Mouse (Mus musculus) adipose tissue, adult 10 weeks (tissue): Measurements from ENCODE around the gene Sesn1. TPM values are rescaled to one million over a fixed set of nuclear protein-coding genes. Genes with fewer than 3 reads are reported as not detected.

Experiments used
- polyA plus RNA-seq: library from polyadenylated mRNA; stranded (reverse); fragments of 350-450 nt; fragmentation: Illumina TruSeq; extraction: RNeasy Lipid Tissue Mini Kit (QIAGEN cat#74804); gene quantifications from one replicate; pipeline ENCODE4 v1.2.3, GENCODE M21; 2014; ENCODE audit warnings: low read depth, low replicate concordance

Gene Sesn1
- 35.3 TPM for polyA plus RNA-seq

DNA sequence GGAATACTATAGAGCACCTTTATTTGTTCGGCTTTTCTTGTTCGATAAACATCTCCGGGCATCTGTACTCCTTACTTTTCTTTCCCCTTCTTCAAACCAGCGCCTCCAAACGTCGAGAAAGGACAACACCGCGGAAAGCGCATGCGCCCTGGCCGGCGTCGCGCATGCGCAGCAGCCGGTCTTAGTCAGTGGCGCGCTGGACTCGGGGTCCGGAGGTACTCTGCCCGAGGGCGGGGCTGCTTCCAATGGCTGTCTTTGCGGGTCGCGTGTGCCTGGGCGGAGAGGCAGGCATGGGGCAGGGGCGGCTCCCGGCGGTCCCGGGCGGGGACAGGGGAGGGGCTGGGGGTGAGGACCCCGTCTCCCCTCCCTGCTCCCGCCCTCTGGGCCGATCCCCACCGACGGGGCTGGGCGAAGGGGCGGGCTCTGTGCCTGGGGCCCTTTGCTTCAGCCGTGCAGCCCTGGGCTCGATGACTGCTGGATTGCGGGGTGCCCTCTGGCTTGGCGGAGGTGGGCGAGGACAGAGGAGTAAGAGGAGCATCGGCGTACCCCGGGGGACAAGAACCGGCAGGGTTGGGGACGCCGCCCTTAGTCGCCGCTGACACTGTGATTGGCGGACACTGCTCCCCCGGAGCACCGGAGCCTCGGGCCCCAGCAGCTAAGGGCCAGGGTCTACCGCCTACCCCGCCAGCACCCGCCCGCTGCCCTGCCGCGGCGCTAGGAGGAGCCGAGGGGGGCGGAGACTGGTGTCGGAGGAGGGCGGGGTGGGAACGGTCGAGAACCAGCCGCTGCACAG lies at the start of gene Sesn1, which contains the start of gene Cep57l1:
Sesn1 (plus strand) TSS at position 165 of the 793 bp plus-strand sequence.
Cep57l1 (minus strand) TSS at position 101 of the 793 bp plus-strand sequence.

Other genes with a start within 250 kb of the Sesn1 start
- gene Ccdc162, start 93.3 kb upstream of the Sesn1 start, polyA plus RNA-seq: 5.9 TPM
- 7.4 TPM for gene Cep57l1, start 64 bp upstream of the Sesn1 start, polyA plus RNA-seq
- 1.7 TPM for gene Armc2, start 208.5 kb downstream of the Sesn1 start, polyA plus RNA-seq